Mouse (Mus musculus) brown adipose tissue, adult 24 weeks (tissue): Measurements from ENCODE around the gene Thyn1. TPM values are rescaled to one million over a fixed set of nuclear protein-coding genes. Genes with fewer than 3 reads are reported as not detected.

ENCODE experiments used
- H3K27ac ChIP-seq: fragments of 200-500 bp; replicated peaks from 2 replicates; pipeline ENCODE4 v1.5.1; 2012; ENCODE audit warnings: low read depth, mild to moderate bottlenecking, low read length
- H3K4me1 ChIP-seq: fragments of 200-500 bp; 2 replicates; pipeline ENCODE4 v1.6.1; 2012; ENCODE audit warnings: low read length, mixed read lengths; ENCODE audit not compliant: control insufficient read depth, insufficient read depth, insufficient read length
- H3K4me3 ChIP-seq: fragments of 200-500 bp; 2 replicates; pipeline ENCODE4 v1.5.1; 2012; ENCODE audit warnings: low read depth, mild to moderate bottlenecking, low read length, moderate library complexity; ENCODE audit not compliant: insufficient read depth
- polyA plus RNA-seq: library from polyadenylated mRNA; stranded (reverse); fragments of >200 nt; gene quantifications from 2 replicates; pipeline ENCODE4 v1.2.4, GENCODE M21; 2012; ENCODE audit not compliant: missing spikeins, insufficient read depth, insufficient read length

Thyn1 gene
- polyA plus RNA-seq, 1 experiment, result 29.5 TPM

- H3K27ac ChIP-seq, result no peak overlapping the region
- H3K4me1 ChIP-seq, result peaks cover 4% of the 10 kb centered on the region; the same call in 1 of the 2 replicates
- H3K4me3 ChIP-seq, result no peak overlapping the region
These were observed 9.7 kb downstream of the Thyn1 start for GRCm38 (mm10) chr9:27009231-27009630.

- no peak overlapping the region for H3K27ac ChIP-seq
- peaks cover 7% of the 10 kb centered on the region for H3K4me1 ChIP-seq
- no peak overlapping the region for H3K4me3 ChIP-seq
These were observed 12.1 kb downstream of the Thyn1 start for GRCm38 (mm10) chr9:27011572-27011971.

DNA sequence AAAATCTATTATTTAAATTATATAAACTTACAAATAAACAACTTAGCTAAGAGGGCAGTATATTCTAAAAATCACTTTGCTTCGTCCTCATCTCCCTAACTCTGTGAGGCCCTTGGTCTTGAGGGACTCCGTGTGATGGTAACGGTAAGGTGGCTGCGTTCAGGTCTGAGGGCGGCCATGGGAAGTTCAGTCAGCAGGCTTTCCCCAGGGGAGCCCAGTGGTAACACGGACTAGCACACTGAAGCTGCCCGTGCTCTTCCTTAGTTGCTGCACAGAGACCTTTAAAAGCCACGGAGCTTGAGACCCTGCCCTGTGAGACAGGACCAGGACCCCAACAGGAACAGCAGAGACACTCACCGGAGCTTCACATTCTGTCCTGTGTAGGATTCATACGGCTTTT, 19.5 kb downstream of the Thyn1 start:
- Histone ChIP-seq H3K4me1 (peaks cover 5% of the 10 kb centered on the region), H3K4me3 (no peak overlapping the region), H3K27ac (no peak overlapping the region)

DNA sequence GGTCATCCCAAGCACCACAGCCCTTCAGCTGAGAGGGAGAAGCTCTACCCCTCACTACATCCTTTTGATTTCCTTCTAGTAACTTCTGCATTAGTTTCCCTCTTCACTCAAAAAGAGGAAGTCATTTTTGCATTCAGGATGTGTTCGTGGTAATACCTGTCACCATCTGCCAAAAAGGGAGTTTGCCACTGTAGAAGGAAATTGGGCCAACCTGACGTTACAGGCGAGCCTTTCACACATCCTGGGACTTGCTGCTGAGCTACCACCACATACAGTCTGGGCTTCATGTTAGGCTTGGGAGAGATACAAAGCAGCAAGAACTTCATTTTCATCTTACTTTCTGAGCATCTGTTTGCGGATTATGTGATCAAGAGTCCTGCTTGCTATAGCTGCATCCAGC, 24.2 kb downstream of the Thyn1 start:
- no peak overlapping the region for H3K4me3 ChIP-seq
- no peak overlapping the region for H3K27ac ChIP-seq
- H3K4me1 ChIP-seq, result peaks cover 11% of the 10 kb centered on the region; the same call in 1 of the 2 replicates

DNA sequence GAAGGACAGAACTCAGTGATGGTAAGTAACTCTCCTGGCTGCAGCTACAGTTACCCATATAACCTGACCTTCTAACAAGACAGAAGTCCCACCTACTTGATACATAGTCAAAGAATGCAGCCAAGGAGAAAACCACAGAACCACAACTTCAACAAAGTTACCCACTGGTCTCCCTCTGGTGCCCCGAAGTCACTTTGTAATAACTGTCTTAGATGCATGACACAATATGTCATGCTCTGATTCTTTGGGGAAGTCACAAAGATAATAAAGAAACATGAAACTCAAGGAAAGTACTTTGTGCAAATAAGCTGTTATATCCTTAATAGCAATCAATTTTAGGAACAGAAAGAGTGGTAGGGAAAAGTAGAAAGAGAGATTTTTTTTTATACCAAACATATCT, 27.2 kb downstream of the Thyn1 start:
- Histone ChIP-seq H3K27ac (no peak overlapping the region), H3K4me3 (no peak overlapping the region), H3K4me1 (peaks cover 11% of the 10 kb centered on the region; the same call in 1 of the 2 replicates)

GRCm38 (mm10) chr9:27029022-27029827, 29.7 kb downstream of the Thyn1 start:
- Histone ChIP-seq H3K4me3 (peak overlapping the region; percentile 92), H3K27ac (peak overlapping the region; percentile 73), H3K4me1 (peaks cover 11% of the 10 kb centered on the region; the same call in 1 of the 2 replicates)

GRCm38 (mm10) chr9:27029828-27030762, 30.6 kb downstream of the Thyn1 start, which contains the start of the genes Vps26b and Ncapd3:
TSS of gene Vps26b (minus strand) at chr9:27030065.
TSS of gene Ncapd3 (plus strand) at chr9:27030175.
- H3K27ac ChIP-seq, result peak within 1 kb of the TSS; percentile 92
- H3K4me1 ChIP-seq, result peaks cover 11% of the 10 kb centered on the region; the same call in 1 of the 2 replicates
- peak within 1 kb of the TSS; percentile 92 for H3K4me3 ChIP-seq

- Histone ChIP-seq H3K27ac (no peak overlapping the region), H3K4me1 (peaks cover 11% of the 10 kb centered on the region; the same call in 1 of the 2 replicates), H3K4me3 (peak overlapping the region; percentile 88)
These were observed 31.2 kb downstream of the Thyn1 start for GRCm38 (mm10) chr9:27030763-27031100.

GRCm38 (mm10) chr9:27043892-27044291, 44.4 kb downstream of the Thyn1 start:
- H3K27ac ChIP-seq, result no peak overlapping the region
- no peak overlapping the region for H3K4me3 ChIP-seq

DNA sequence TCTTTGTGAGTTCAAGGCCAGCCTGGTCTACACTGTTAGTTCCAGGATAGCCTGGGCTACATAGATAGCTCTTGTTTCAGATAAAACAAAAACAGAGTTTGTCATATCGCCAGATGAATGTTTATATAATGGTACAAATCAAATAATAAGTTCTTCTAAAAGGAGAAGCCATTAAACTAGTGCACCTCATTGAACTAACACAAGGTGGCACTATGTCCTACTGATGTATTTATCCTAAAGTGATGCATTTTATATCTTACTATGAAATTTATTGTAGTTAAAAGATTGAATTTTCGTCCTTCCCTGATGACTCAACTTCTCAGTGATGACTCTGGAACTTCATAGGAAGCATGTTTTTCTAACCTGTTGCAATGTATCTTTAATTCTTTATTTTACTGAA, 50.0 kb downstream of the Thyn1 start:
- no peaks in the 10 kb centered on the region for H3K4me1 ChIP-seq
- H3K4me3 ChIP-seq, result no peak overlapping the region

More at GRCm38 (mm10) chr9:27043892-27044291, 44.4 kb downstream of the Thyn1 start:
- H3K4me1 ChIP-seq, result no peaks in the 10 kb centered on the region

More for the DNA sequence above, 50.0 kb downstream of the Thyn1 start:
- H3K27ac ChIP-seq, result no peak overlapping the region

Other genes starting within 250 kb of the Thyn1 start
- gene Glb1l2, start 193.2 kb upstream of the Thyn1 start, polyA plus RNA-seq, result 17.1 and 17.9 TPM in 2 replicates
- not detected in 2 replicates for gene Glb1l3, start 138.8 kb upstream of the Thyn1 start, polyA plus RNA-seq
- gene Gm1110, start 76.6 kb upstream of the Thyn1 start, polyA plus RNA-seq, result not detected in 2 replicates
- gene Acad8, start 144 bp upstream of the Thyn1 start, polyA plus RNA-seq, result 42.3 and 54.9 TPM in 2 replicates
- gene Vps26b, start 30.4 kb downstream of the Thyn1 start, polyA plus RNA-seq, result 15.9 and 16.4 TPM in 2 replicates
- 7.2 and 9.8 TPM in 2 replicates for gene Ncapd3, start 30.5 kb downstream of the Thyn1 start, polyA plus RNA-seq
- gene Jam3, start 155.7 kb downstream of the Thyn1 start, polyA plus RNA-seq, result 5.1 and 10.5 TPM in 2 replicates